Mouse (Mus musculus) heart, adult 18-20 months (tissue): Measurements from ENCODE around the gene Nfam1. TPM values are rescaled to one million over a fixed set of nuclear protein-coding genes. Genes with fewer than 3 reads are reported as not detected.

ENCODE experiments used
- DNase-seq, 2 experiments: peaks; one replicate each; pipeline ENCODE4 v3.0.0; 2021 to 2022; ENCODE audit warnings: mixed read lengths in 1 of 2
- total RNA-seq, 2 experiments: library from RNA; stranded (reverse); gene quantifications; 2 replicates each; pipeline ENCODE4 v1.2.3; 2021

Nfam1 gene
- total RNA-seq, 2 experiments from 2014 or later: 1.5 to 2.0 TPM

- no peak for DNase-seq
Observed at GRCm38 (mm10) chr15:82995239-82995638, 37.9 kb downstream of the Nfam1 start.

GRCm38 (mm10) chr15:82992911-82993310 is 40.2 kb downstream of the Nfam1 start:
- DNase-seq: no peak

- no peak for DNase-seq
Observed at GRCm38 (mm10) chr15:82992079-82992783, 40.9 kb downstream of the Nfam1 start.

- DNase-seq: no peak
Observed at GRCm38 (mm10) chr15:82989190-82989704, 43.9 kb downstream of the Nfam1 start.

- peak; percentile 96 to 98 for DNase-seq
Observed at GRCm38 (mm10) chr15:82987732-82988112, 45.4 kb downstream of the Nfam1 start, which contains the start of gene Tcf20. Tcf20 (minus strand) TSS chr15:82987872.

- DNase-seq: no peak
Observed at GRCm38 (mm10) chr15:82987014-82987731, 45.9 kb downstream of the Nfam1 start.

GRCm38 (mm10) chr15:82984574-82984973 is 48.5 kb downstream of the Nfam1 start:
- DNase-seq: no peak

- DNase-seq: no peak
Observed at GRCm38 (mm10) chr15:82984097-82984496, 49.0 kb downstream of the Nfam1 start.

GRCm38 (mm10) chr15:82983416-82984026 is 49.6 kb downstream of the Nfam1 start:
- peak; percentile 26 to 35 for DNase-seq

GRCm38 (mm10) chr15:82982724-82983415 is 50.2 kb downstream of the Nfam1 start:
- DNase-seq: peak; percentile 52 to 58

GRCm38 (mm10) chr15:82981676-82982520 is 51.2 kb downstream of the Nfam1 start:
- no peak for DNase-seq

GRCm38 (mm10) chr15:82979531-82979930 is 53.6 kb downstream of the Nfam1 start:
- DNase-seq: no peak

- DNase-seq: no peak
Observed at GRCm38 (mm10) chr15:82974471-82974870, 58.6 kb downstream of the Nfam1 start.

GRCm38 (mm10) chr15:82969206-82969721 is 63.8 kb downstream of the Nfam1 start:
- DNase-seq: no peak

- DNase-seq: no peak
Observed at GRCm38 (mm10) chr15:82968449-82968848, 64.7 kb downstream of the Nfam1 start.

GRCm38 (mm10) chr15:82967947-82968346 is 65.2 kb downstream of the Nfam1 start:
- no peak for DNase-seq

GRCm38 (mm10) chr15:82964266-82964825 is 68.8 kb downstream of the Nfam1 start:
- DNase-seq: no peak

- no peak for DNase-seq
Observed at GRCm38 (mm10) chr15:82963556-82964156, 69.5 kb downstream of the Nfam1 start.

GRCm38 (mm10) chr15:82963090-82963489 is 70.0 kb downstream of the Nfam1 start:
- no peak for DNase-seq

- no peak for DNase-seq
Observed at GRCm38 (mm10) chr15:82962536-82962935, 70.6 kb downstream of the Nfam1 start.
